Mouse (Mus musculus): ENCODE measurements around the gene D330020A13Rik.

DNA sequence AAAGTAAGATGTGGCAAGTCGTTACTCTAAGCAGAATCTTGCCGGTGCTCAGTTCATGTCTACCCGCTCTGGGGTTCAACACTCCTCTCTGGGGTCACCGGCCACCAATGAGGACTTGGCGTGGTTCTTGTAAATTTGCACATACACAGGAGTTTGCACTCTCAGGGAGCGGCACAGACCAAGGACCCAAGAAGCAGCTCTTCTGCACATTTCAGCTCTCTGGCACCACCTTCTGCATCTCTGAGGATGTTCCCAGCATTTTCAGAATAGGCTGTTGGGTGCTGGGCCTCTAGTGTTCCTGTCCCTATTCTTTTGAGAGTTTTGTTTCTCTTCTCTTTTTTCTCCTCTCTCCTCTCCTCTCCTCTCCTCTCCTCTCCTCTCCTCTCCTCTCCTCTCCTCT lies 7.0 kb downstream of the D330020A13Rik start:
- TF ChIP-seq CTCF (IDR thresholded peaks at IDR 0.05; ENCODE audit: control insufficient read depth, insufficient read depth, insufficient read length) = peak; percentile 61
- TF ChIP-seq MAX (IDR thresholded peaks at IDR 0.05) = no peak
- no peak for TF ChIP-seq FOSL1 (IDR thresholded peaks at IDR 0.05; ENCODE audit: insufficient read depth, low read length, poor library complexity, severe bottlenecking)
- no peak for TF ChIP-seq MYOD1 (IDR thresholded peaks at IDR 0.05; ENCODE audit: control insufficient read depth, insufficient read length, low read depth)
- TF ChIP-seq USF1 (IDR thresholded peaks at IDR 0.05; ENCODE audit: low read depth) = no peak
- no peak for TF ChIP-seq MYOG (IDR thresholded peaks at IDR 0.05; ENCODE audit: control insufficient read depth, extremely low read depth, insufficient read length)
